Mouse (Mus musculus) Patski (cell line): ENCODE results near the gene Pus3. TPM values are rescaled to one million over a fixed set of nuclear protein-coding genes. Genes with fewer than 3 reads are reported as not detected.
A peak's percentile ranks its signal among the peaks of the same experiment; 100 is the strongest.

Source experiments
- ATAC-seq: fragments of 100-300 bp; one replicate; pipeline ENCODE4 v1.8.0; 2021
- CTCF ChIA-PET: fragments of 350-600 bp; sonication (Branson Sonifier 250); formaldehyde crosslinking; loops from one replicate; lab custom pipeline; 2022; ENCODE audit warnings: inconsistent platforms; lab: Charles Lee
- POLR2A ChIA-PET: fragments of 350-600 bp; sonication (Branson Sonifier 250); formaldehyde crosslinking; loops from one replicate; lab custom pipeline; 2022; ENCODE audit warnings: antibody characterized with exemption, inconsistent platforms; lab: Charles Lee
- DNase-seq: peaks from one replicate; pipeline ENCODE4 v3.0.0-alpha.2; 2011; ENCODE audit warnings: low read depth, low spot score
- H3K27me3 ChIP-seq: fragments of 371-371 bp; one replicate; pipeline ENCODE4 v1.5.1; 2021
- CTCF ChIP-seq: fragments of 100-300 bp; IDR thresholded peaks from one replicate; pipeline ENCODE4 v1.5.1; 2021
- in situ Hi-C: fragments of 300-500 bp; cut with MboI; formaldehyde crosslinking; loops from 3 replicates; pipeline ENCODE4 v1.11.1; 2018; ENCODE audit warnings: low pct_unique_long_range_greater_than_20kb, mixed read lengths
- polyA plus RNA-seq: library from polyadenylated mRNA; unstranded; gene quantifications from one replicate; pipeline ENCODE4 v1.2.3, GENCODE M21; 2021

Gene Pus3
- polyA plus RNA-seq, 1 experiment from 2014 or later: 15.3 TPM

DNA sequence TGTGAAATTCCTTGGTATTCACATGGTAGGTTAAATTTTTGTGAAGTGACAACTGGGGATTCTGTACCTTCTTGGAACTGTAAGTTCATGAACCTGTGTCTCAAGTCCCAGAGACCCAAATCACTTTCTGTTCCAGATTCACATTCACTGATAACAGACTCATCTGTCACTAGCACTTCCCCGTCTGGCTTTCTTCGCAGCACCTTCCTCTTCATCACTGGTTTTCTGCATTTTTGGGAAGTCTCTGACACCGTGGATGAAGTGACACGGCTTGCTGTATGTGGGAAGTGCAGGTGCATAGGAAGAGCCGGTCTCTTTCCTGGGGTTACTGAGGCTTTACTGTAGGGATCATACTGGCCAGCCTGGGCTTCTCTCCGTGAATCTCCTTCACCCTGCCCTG lies 3.2 kb downstream of the Pus3 start:
- ATAC-seq (no peak), DNase-seq (no peak)
- in situ Hi-C loops: no loop called here
- ChIA-PET CTCF (no interaction called here), POLR2A (no interaction called here)
- peaks cover 14% of the 10 kb centered on the region for H3K27me3 ChIP-seq
- no peak for TF ChIP-seq CTCF

DNA sequence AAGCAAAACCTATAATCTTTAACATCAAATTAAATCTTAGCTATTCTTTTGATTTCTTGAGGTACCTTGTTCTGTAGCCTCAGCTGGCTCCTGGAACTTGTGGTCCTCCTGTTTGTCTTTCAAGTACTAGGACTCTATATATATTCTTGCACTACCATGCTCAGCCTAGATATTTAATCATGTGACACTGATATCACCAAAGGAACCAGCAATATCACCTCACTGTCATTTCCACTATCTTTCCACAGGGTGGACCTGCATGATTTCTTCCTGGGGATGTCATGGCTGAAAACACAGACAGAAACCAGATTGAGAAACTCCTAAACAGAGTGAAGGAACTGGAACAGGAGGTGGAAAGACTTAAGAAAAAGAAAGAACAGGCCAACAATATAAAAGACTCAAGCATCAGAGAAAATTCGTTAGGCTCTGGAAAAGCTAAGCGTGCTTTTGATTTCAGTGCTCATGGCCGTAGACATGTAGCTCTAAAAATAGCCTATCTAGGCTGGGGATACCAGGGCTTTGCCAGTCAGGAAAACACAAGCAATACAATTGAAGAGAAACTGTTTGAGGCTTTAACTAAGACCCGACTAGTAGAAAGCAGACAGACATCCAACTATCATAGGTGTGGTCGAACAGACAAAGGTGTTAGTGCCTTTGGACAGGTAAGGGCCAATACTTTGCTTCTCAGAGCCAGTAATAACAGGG lies 6.3 kb downstream of the Pus3 start:
- ATAC-seq: no peak
- no peak for DNase-seq
- in situ Hi-C loops: no loop called here
- no peaks in the 10 kb centered on the region for H3K27me3 ChIP-seq
- ChIA-PET POLR2A (no interaction called here), CTCF (no interaction called here)
- no peak for TF ChIP-seq CTCF

DNA sequence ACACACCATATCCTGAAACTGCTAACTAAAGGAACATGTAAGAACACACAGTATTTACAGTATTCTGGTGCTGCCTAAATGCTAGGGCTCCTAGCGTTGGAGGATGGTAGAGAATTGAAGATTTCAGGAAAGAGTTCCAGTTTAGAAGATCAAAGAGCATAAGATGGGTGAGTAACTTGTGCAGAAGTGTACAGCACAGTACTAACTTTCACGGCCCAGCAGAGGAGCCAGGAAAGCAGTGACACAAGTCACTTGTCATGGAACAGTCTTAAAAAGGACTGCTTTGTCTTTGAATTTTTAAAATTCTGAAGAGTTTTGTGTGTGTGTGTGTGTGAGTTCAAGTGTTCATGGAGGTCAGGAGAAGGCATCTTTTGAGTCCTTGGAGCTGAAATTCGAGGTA lies 9.6 kb downstream of the Pus3 start:
- no peak for TF ChIP-seq CTCF
- ChIA-PET CTCF (no interaction called here), POLR2A (no interaction called here)
- ATAC-seq: no peak
- no peak for DNase-seq
- in situ Hi-C loops: no loop called here
- H3K27me3 ChIP-seq: no peaks in the 10 kb centered on the region

DNA sequence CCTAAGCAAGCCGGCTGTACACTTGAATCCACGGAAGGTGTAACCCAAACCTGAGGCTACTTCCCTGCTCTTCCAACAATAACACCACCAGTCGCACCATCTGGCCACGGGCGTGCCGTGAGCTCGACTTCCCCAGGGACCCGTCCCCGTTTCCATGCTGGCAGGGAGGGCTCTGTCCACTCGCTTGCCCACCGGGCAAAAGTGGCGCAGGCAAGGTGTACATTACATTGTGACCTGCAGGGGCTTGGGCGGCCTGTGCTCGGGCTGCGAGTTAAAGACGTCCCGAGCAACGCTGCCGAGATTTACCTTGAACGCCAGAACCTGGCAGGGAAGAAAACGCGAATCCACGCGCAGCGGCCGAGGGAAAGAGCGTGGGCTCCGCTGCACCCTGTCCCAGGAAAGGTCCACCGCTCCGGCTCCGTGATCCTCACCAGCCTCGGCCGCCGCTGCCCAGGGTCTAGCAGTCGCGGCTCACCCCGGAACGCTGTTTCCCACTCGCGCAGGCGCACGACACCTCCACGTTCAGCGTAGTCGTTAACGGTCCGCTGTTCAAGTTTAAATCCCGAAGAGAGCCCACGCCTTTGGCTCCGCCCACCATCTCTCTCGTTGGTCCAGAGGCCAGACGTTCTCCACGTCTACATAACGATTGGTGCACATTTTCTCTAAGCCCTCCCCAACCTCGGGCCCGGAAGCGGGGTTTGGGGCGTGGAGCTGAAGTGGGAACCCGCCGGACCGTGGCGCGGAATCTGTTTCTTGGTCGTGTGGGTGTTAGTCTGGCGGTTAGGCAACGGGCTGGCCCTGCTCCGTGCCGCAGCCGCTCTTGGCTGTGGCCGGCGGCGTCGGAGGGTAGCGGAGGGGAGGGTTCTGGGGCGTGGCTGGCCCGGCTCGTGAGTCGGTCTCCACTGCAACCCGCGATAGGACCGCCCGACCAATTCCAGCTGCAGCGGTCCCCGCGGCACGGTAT lies 11.5 kb downstream of the Pus3 start, which contains the start of the genes Pate2 and Hyls1:
TSS of gene Pate2 (plus strand) at position 714 of the 964 bp plus-strand sequence.
TSS of gene Hyls1 (minus strand) at position 828 of the 964 bp plus-strand sequence.
- peak; percentile 99 for ATAC-seq
- H3K27me3 ChIP-seq: no peaks in the 10 kb centered on the region
- no peak for TF ChIP-seq CTCF
- peak; percentile 79 for DNase-seq
- POLR2A ChIA-PET: no interaction called here
- in situ Hi-C loops: no loop called here
- CTCF ChIA-PET: interaction anchor here (1.6 kb wide), 1 partner anchor 288 kb away, joined by 5 read pairs; no protein-coding TSS in a partner anchor

DNA sequence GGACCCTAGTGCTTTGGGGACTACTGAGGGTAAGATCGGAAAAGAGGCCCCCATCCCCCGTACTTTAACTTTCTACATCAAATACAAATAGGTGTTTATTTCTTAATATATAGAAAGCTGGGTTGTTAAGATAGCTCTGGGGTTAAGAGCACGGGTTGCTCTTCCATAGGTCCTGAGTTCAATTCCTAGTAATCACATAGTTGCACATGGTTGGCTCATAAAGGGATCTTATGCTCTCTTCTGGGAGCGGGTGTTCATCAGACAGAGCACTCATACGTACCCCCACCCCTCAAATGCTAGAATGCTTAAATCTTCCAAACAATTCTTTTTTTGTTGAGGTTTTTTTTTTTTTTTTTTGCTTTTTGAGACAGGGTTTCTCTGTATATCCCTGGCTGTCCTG lies 12.3 kb downstream of the Pus3 start:
- H3K27me3 ChIP-seq: peaks cover 6% of the 10 kb centered on the region
- TF ChIP-seq CTCF: no peak
- no peak for DNase-seq
- in situ Hi-C loops: no loop called here
- POLR2A ChIA-PET: no interaction called here
- ATAC-seq: no peak
- CTCF ChIA-PET: no interaction called here

DNA sequence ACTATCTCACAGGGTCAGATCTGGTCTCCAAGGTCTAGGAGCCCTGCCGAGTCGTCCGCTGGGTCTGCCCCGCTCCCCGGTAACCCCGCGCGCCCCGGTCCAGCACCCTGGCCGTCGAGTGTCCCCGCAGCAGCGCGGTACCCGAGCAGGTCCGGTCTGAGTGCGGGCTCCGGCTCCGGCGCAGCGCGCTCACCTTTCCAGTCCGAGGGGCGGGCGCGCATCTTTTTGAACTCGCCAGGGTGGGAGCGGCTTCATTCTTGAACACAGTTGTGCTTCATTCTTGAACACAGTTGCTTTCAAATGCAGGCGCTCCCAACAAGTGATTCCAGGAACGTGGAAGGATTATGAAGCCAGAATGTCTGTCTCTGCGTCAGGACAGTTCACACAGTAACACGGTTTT lies 16.0 kb downstream of the Pus3 start:
- ChIA-PET CTCF (no interaction called here), POLR2A (no interaction called here)
- peaks cover 12% of the 10 kb centered on the region for H3K27me3 ChIP-seq
- in situ Hi-C loops: no loop called here
- DNase-seq (no peak), ATAC-seq (no peak)
- TF ChIP-seq CTCF: no peak

DNA sequence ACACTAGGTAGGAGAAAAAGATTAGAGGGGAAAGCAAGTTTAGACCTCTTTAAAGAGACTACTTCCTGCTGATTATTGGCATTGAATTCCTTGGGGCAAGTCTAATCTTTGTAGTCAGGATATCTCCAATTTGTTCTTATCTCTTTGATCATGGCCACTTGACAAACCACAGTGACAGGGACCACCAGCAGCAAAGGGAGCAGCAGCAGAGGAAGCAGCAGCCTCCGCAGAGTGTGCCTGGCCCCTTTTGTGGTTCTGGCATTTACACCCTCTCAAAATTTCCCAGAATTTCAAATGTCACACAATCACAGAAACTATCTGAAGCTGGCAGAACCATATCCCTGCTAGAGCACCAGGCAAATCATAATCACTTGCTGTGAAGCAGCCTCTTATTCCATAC lies 29.3 kb downstream of the Pus3 start:
- DNase-seq (no peak), ATAC-seq (no peak)
- ChIA-PET CTCF (no interaction called here), POLR2A (interaction anchor here (0.7 kb wide), 1 partner anchor 847 kb away, joined by 4 read pairs; no protein-coding TSS in a partner anchor)
- H3K27me3 ChIP-seq: peaks cover 31% of the 10 kb centered on the region
- no peak for TF ChIP-seq CTCF
- in situ Hi-C loops: no loop called here

DNA sequence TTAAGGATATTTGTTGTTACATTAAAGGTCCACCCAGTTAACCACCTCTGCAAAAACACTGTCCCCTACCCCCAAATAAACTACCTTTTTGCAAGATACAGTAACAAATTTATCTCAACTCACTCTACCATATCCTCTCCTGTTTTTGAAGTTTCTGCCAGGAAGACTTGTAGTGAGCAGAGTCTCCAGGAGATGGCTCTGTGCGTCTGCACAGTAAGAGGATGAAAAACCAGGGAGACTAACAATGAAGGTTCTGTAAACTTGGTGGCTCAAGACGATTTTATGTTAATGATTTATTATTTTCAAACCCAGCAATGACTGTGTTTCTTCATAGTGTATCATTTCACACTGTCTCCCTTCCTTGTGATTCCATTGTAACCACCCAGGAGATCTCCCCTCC lies 34.5 kb downstream of the Pus3 start:
- in situ Hi-C loops: loop anchor here (10.0 kb wide), 2 partner anchors 112 to 1092 kb away; no protein-coding TSS in a partner anchor
- ChIA-PET POLR2A (interaction anchor here (0.6 kb wide), 1 partner anchor 260 kb away, joined by 5 read pairs; no protein-coding TSS in a partner anchor), CTCF (interaction anchor here (0.6 to 1.0 kb wide), 2 partner anchors 22 to 1095 kb away, joined by 3 to 4 read pairs; no protein-coding TSS in a partner anchor)
- TF ChIP-seq CTCF: peak; percentile 78
- no peak for DNase-seq
- ATAC-seq: peak; percentile 76
- peaks cover 12% of the 10 kb centered on the region for H3K27me3 ChIP-seq

DNA sequence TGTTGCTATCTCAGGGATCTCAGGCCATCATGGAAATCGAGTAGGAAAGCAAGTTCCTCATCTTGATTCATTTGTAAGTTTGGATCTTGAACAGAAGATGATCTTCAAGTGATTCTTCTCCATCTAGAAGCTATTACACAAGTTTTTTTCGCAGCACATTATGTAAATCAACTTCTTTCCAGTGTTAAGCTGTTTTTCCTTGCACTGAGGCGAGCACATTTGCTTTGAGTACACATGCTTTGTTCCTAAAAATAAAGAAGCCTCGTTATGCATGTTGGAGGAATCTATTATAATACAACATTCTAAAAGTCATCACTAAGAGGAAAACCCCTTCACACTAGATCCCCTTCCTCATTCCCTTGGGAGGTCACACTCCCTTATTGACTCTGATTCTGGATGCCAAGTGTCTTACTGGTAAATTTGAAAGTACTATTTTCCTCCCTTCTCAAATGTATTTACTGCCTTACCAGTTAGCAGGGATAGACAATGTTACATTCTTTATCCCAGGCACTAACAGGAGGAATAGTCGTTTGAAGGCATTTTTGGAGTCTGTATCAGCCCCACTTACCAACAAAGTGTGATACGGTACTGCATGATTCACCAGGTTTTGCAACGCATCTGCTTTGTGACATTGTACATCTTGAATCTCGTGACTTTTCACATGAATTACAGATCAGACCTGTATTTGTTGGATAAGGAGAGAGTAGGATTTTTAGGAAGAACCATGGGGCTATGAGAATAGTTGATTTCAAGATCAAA lies 49.4 kb downstream of the Pus3 start:
- H3K27me3 ChIP-seq: peaks cover 29% of the 10 kb centered on the region
- no peak for ATAC-seq
- no peak for DNase-seq
- no peak for TF ChIP-seq CTCF
- ChIA-PET POLR2A (no interaction called here), CTCF (no interaction called here)
- in situ Hi-C loops: loop anchor here (5.0 kb wide), 1 partner anchor 354 kb away; no protein-coding TSS in a partner anchor

DNA sequence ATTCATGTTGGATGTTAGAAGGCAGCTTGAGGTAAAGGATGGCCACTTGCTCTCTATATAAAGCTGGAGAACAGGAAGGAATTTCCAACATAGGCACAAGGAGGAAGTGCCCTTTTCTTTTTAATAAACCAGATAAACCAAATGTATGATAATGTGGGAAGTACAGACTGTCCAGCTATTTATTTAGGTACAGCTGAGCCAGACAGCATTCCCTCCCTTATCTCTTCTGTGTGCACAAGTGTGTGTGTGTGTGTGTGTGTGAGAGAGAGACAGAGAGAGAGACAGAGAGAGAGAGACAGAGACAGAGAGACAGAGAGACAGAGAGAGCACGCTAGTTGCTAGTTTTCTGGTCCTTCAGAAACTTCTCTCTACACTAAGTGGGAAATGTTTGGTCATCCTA lies 53.4 kb downstream of the Pus3 start, which contains the start of gene Pate4:
TSS of gene Pate4 (minus strand) at position 101 of the 400 bp plus-strand sequence.
- in situ Hi-C loops: no loop called here

More for the DNA sequence above, 53.4 kb downstream of the Pus3 start, which contains the start of gene Pate4:
- H3K27me3 ChIP-seq: peaks cover 32% of the 10 kb centered on the region
- DNase-seq (no peak), ATAC-seq (no peak)
- ChIA-PET POLR2A (no interaction called here), CTCF (no interaction called here)
- no peak for TF ChIP-seq CTCF
